Mouse (Mus musculus): ENCODE measurements at regions not wholly inside any gene's neighbourhood (a gene's known extent, or its start where the extent isn't known, plus 50 kb on each side); places are given as distances from the start of the nearest gene placed in this dataset.

DNA sequence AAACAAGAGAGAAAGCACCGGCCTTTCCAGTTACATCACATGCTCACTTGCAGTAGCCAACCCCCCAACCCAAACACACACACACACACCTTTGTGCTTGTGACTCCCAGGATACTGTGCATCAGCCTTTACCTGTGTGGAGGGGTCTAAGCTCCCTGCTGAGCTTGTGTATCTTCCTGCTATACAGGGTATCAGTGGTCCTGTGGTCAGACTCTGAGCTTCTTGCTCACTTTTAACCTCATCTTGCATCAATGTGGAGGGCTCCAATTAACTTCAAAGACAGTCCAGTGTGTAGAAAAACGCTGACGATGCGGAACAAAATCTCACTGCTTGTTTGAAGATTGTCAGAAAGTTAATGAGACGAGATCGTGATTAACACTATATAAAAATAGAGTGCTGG, 71.4 kb upstream of the Gypa start:
- H3K4me1 ChIP-seq (ENCODE audit: control insufficient read depth, insufficient read depth, low read length): no peaks in the 10 kb centered on the region
- no peak overlapping the region for H3K27ac ChIP-seq (replicated peaks; ENCODE audit: low read depth, low read length)
- TF ChIP-seq POLR2A (IDR thresholded peaks at IDR 0.05; ENCODE audit: borderline replicate concordance, extremely low read depth, insufficient read depth, insufficient read length): no peak
- H3K9ac ChIP-seq (ENCODE audit: low read depth, low read length, severe bottlenecking): no peak overlapping the region
- no peak overlapping the region for H3K4me3 ChIP-seq (replicated peaks; ENCODE audit: low read length)
- ATAC-seq (ENCODE audit: low FRiP score, low read depth) (no peak), DNase-seq (ENCODE audit: low spot score) (no peak)
- no peaks in the 10 kb centered on the region for H3K27me3 ChIP-seq (ENCODE audit: control insufficient read depth, insufficient read depth, low read length)
- 70% methylated on average over 6 of the region's 6 CpGs for whole genome bisulfite sequencing
- H3K36me3 ChIP-seq (ENCODE audit: control insufficient read depth, insufficient read depth, low read length): no peaks in the 10 kb centered on the region
- H3K4me2 ChIP-seq (replicated peaks; ENCODE audit: low read depth, low read length, severe bottlenecking): no peak overlapping the region
- no peaks in the 10 kb centered on the region for H3K9me3 ChIP-seq (ENCODE audit: control insufficient read depth, low read length)

DNA sequence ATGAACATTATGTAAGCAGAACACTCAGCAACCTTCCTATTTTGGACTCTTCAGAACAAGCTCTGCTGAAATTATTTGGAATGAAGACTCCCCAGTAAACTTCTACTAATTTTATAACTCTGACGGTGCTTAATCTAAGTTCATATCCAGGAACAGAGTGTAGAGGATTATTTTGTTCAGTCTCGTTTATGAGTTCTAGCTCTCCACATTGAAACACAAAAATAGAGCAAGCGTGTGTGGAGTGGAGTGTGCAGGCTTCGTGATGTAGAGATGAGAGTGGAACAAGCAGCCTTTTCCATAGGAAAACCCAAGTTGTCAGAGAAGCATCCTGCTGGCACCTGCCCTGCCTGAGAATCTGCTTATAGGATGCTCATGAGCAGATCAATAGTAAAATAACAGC, 77.5 kb upstream of the Gypa start:
- 85% methylated on average over 4 of the region's 4 CpGs for WGBS
- Histone ChIP-seq H3K36me3 (ENCODE audit: control insufficient read depth, insufficient read depth, low read length) (no peaks in the 10 kb centered on the region), H3K4me3 (replicated peaks; ENCODE audit: low read length) (no peak overlapping the region), H3K9ac (ENCODE audit: low read depth, low read length, severe bottlenecking) (no peak overlapping the region), H3K9me3 (ENCODE audit: control insufficient read depth, low read length) (no peaks in the 10 kb centered on the region), H3K4me1 (ENCODE audit: control insufficient read depth, insufficient read depth, low read length) (no peaks in the 10 kb centered on the region), H3K4me2 (replicated peaks; ENCODE audit: low read depth, low read length, severe bottlenecking) (no peak overlapping the region), H3K27ac (replicated peaks; ENCODE audit: low read depth, low read length) (no peak overlapping the region), H3K27me3 (ENCODE audit: control insufficient read depth, insufficient read depth, low read length) (no peaks in the 10 kb centered on the region)
- DNase-seq (ENCODE audit: low spot score) (no peak), ATAC-seq (ENCODE audit: low FRiP score, low read depth) (no peak)
- no peak for TF ChIP-seq POLR2A (IDR thresholded peaks at IDR 0.05; ENCODE audit: borderline replicate concordance, extremely low read depth, insufficient read depth, insufficient read length)

- no peak for ATAC-seq (ENCODE audit: low FRiP score, low read depth)
These were observed 93.9 kb upstream of the Gypa start for GRCm38 (mm10) chr8:80399594-80400207.

DNA sequence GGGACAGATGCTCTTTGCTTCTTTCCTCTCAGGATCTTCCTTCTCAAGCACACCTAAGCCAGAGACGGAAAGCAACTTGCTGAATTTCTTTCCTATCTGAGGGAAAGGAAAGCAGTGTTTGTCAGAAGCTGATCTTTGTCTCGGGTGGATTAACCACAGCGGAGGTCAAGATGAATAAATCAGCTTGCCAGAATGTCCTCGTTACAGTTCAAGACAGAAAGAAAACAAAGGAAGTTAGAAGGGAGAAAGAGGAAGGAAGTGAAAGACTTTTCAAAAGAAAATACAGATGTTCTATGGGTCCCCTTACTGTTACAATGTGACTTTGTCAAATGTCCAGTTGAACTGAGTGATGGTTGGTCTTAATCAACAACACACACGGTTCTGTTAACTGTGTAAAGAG, 98.6 kb upstream of the Gypa start:
- TF ChIP-seq POLR2A (IDR thresholded peaks at IDR 0.05; ENCODE audit: borderline replicate concordance, extremely low read depth, insufficient read depth, insufficient read length): no peak
- ATAC-seq (ENCODE audit: low FRiP score, low read depth) (no peak), DNase-seq (ENCODE audit: low spot score) (no peak)
- Histone ChIP-seq H3K9me3 (ENCODE audit: control insufficient read depth, low read length) (no peaks in the 10 kb centered on the region), H3K36me3 (ENCODE audit: control insufficient read depth, insufficient read depth, low read length) (no peaks in the 10 kb centered on the region), H3K27ac (replicated peaks; ENCODE audit: low read depth, low read length) (no peak overlapping the region), H3K4me3 (replicated peaks; ENCODE audit: low read length) (no peak overlapping the region), H3K27me3 (ENCODE audit: control insufficient read depth, insufficient read depth, low read length) (no peaks in the 10 kb centered on the region), H3K4me2 (replicated peaks; ENCODE audit: low read depth, low read length, severe bottlenecking) (no peak overlapping the region), H3K9ac (ENCODE audit: low read depth, low read length, severe bottlenecking) (no peak overlapping the region), H3K4me1 (ENCODE audit: control insufficient read depth, insufficient read depth, low read length) (no peaks in the 10 kb centered on the region)
- 50% methylated on average over 5 of the region's 5 CpGs for WGBS

More at GRCm38 (mm10) chr8:80399594-80400207, 93.9 kb upstream of the Gypa start:
- WGBS: 80% methylated on average over 2 of the region's 2 CpGs
- H3K36me3 ChIP-seq (ENCODE audit: control insufficient read depth, insufficient read depth, low read length): no peaks in the 10 kb centered on the region
- no peak overlapping the region for H3K4me2 ChIP-seq (replicated peaks; ENCODE audit: low read depth, low read length, severe bottlenecking)
- no peak for DNase-seq (ENCODE audit: low spot score)
- H3K4me1 ChIP-seq (ENCODE audit: control insufficient read depth, insufficient read depth, low read length): no peaks in the 10 kb centered on the region
- no peaks in the 10 kb centered on the region for H3K27me3 ChIP-seq (ENCODE audit: control insufficient read depth, insufficient read depth, low read length)
- TF ChIP-seq POLR2A (IDR thresholded peaks at IDR 0.05; ENCODE audit: borderline replicate concordance, extremely low read depth, insufficient read depth, insufficient read length): no peak
- no peaks in the 10 kb centered on the region for H3K9me3 ChIP-seq (ENCODE audit: control insufficient read depth, low read length)
- no peak overlapping the region for H3K4me3 ChIP-seq (replicated peaks; ENCODE audit: low read length)
- H3K9ac ChIP-seq (ENCODE audit: low read depth, low read length, severe bottlenecking): no peak overlapping the region
- no peak overlapping the region for H3K27ac ChIP-seq (replicated peaks; ENCODE audit: low read depth, low read length)

- Histone ChIP-seq H3K4me1 (ENCODE audit: control insufficient read depth, insufficient read depth, low read length) (no peaks in the 10 kb centered on the region), H3K9me3 (ENCODE audit: control insufficient read depth, low read length) (no peaks in the 10 kb centered on the region), H3K27me3 (ENCODE audit: control insufficient read depth, insufficient read depth, low read length) (no peaks in the 10 kb centered on the region), H3K9ac (ENCODE audit: low read depth, low read length, severe bottlenecking) (no peak overlapping the region), H3K36me3 (ENCODE audit: control insufficient read depth, insufficient read depth, low read length) (no peaks in the 10 kb centered on the region), H3K4me2 (replicated peaks; ENCODE audit: low read depth, low read length, severe bottlenecking) (no peak overlapping the region), H3K27ac (replicated peaks; ENCODE audit: low read depth, low read length) (no peak overlapping the region), H3K4me3 (replicated peaks; ENCODE audit: low read length) (no peak overlapping the region)
- no peak for TF ChIP-seq POLR2A (IDR thresholded peaks at IDR 0.05; ENCODE audit: borderline replicate concordance, extremely low read depth, insufficient read depth, insufficient read length)
- ATAC-seq (ENCODE audit: low FRiP score, low read depth) (no peak), DNase-seq (ENCODE audit: low spot score) (no peak)
- WGBS: 85% methylated on average over 3 of the region's 3 CpGs
These were observed 100.5 kb upstream of the Gypa start for GRCm38 (mm10) chr8:80393111-80393510.

DNA sequence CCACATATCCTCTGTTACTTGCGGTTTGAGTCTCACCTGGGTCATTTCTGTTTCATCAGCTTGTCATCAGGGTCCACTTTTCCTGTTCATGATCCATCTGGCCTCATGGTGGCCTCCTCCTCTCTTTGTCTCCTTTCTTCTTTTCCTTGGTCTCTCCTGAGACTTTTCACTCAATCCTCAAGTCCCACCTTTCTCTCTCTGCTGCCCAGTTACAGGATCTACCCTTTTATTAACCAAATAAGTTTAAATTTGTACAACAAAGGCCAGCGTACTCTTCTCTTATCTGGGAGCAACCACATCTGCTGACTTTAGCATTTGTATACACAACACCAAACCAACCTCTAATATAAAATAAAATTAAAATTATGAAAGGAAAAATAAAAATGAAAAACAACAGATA, 124.4 kb upstream of the Gypa start:
- WGBS: 89% methylated on average over 2 of the region's 2 CpGs
- Histone ChIP-seq H3K27ac (replicated peaks; ENCODE audit: low read depth, low read length) (no peak overlapping the region), H3K9me3 (ENCODE audit: control insufficient read depth, low read length) (no peaks in the 10 kb centered on the region), H3K36me3 (ENCODE audit: control insufficient read depth, insufficient read depth, low read length) (no peaks in the 10 kb centered on the region), H3K4me3 (replicated peaks; ENCODE audit: low read length) (no peak overlapping the region), H3K9ac (ENCODE audit: low read depth, low read length, severe bottlenecking) (no peak overlapping the region), H3K4me1 (ENCODE audit: control insufficient read depth, insufficient read depth, low read length) (no peaks in the 10 kb centered on the region), H3K27me3 (ENCODE audit: control insufficient read depth, insufficient read depth, low read length) (no peaks in the 10 kb centered on the region), H3K4me2 (replicated peaks; ENCODE audit: low read depth, low read length, severe bottlenecking) (no peak overlapping the region)
- ATAC-seq (ENCODE audit: low FRiP score, low read depth) (no peak), DNase-seq (ENCODE audit: low spot score) (no peak)
- TF ChIP-seq POLR2A (IDR thresholded peaks at IDR 0.05; ENCODE audit: borderline replicate concordance, extremely low read depth, insufficient read depth, insufficient read length): no peak

Data from limb, embryonic 14.5 days (tissue).